Mouse (Mus musculus): ENCODE measurements around the gene Capn5. TPM values are rescaled to one million over a fixed set of nuclear protein-coding genes. Genes with fewer than 3 reads are reported as not detected.

Capn5 gene
- polyA plus RNA-seq, 1 experiment: 16.2 TPM

DNA sequence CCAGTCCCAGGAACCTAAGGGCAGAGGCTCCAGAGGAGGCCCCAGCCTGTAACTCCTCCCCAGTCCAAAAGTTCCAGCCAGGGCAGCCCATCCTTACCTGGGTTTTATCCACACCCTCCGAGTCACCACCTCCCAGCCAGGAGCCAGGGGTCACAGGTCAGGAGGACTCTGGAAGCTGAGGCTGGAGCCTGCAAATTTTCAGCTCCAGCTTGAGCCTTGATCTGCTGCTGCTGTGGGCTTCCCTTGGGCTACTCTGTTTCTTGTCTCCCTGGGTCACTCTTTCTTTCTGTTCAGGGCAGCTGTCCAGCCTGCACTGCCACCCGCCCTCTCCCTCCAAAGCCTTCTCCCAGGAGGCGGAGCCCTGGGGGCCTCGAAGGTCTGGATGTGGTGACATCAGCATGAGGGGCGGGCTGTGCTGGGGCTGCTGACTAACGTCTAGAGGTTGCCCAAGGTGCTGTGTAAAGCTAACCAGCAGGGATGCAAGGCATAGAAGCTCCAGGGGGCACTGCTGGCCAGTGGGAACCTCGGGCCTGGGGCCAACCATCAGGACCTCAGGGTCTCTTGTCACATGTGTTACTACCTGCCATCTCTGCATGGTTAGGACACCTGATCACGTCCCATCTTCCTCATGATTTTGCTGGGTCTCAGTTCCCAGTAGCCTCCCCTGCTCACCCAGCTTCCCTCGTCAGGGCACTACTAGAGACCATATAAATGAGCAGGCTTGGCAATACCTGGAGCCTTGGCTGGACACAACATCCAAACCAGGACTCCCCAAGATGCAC, 58.7 kb downstream of the Capn5 start, which contains the start of gene Myo7a:
Gene Myo7a (minus strand): TSS at position 346 of the 782 bp plus-strand sequence.
- 44% methylated on average over 9 of the region's 9 CpGs for WGBS
- DNase-seq (ENCODE audit: low read depth, low spot score): no peak

- WGBS: 16% methylated on average over 11 of the region's 11 CpGs
- DNase-seq (ENCODE audit: low read depth, low spot score): no peak
Measured at GRCm38 (mm10) chr7:98117012-98117660, 60.9 kb downstream of the Capn5 start.

DNA sequence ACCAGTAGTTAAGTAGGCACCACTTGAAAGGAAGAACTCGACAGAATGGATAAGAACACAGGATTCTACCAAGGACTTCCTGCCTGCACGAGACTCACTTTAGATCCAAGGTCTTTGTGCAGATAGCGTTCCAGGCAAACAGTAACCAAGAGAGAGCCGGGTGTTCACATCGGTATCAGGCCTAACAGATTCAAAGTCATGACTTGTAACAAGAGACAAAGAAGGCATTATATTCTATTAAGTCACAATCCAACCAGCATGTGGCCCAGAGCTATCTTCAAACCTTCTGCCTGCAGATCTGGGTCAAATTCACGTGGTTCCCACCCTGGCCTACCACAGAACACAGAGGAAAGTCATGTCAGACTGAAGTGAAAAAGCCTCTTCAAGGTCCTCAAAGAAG, 63.4 kb downstream of the Capn5 start:
- whole genome bisulfite sequencing: 66% methylated on average over 6 of the region's 6 CpGs
- no peak for DNase-seq (ENCODE audit: low read depth, low spot score)

- DNase-seq (ENCODE audit: low read depth, low spot score): no peak
- WGBS: 35% methylated on average over 25 of the region's 25 CpGs
Measured at GRCm38 (mm10) chr7:98111233-98111632, 66.8 kb downstream of the Capn5 start.

- 74% methylated on average over 4 of the region's 4 CpGs for WGBS
- no peak for DNase-seq (ENCODE audit: low read depth, low spot score)
Measured at GRCm38 (mm10) chr7:98109771-98110170, 68.3 kb downstream of the Capn5 start.

DNA sequence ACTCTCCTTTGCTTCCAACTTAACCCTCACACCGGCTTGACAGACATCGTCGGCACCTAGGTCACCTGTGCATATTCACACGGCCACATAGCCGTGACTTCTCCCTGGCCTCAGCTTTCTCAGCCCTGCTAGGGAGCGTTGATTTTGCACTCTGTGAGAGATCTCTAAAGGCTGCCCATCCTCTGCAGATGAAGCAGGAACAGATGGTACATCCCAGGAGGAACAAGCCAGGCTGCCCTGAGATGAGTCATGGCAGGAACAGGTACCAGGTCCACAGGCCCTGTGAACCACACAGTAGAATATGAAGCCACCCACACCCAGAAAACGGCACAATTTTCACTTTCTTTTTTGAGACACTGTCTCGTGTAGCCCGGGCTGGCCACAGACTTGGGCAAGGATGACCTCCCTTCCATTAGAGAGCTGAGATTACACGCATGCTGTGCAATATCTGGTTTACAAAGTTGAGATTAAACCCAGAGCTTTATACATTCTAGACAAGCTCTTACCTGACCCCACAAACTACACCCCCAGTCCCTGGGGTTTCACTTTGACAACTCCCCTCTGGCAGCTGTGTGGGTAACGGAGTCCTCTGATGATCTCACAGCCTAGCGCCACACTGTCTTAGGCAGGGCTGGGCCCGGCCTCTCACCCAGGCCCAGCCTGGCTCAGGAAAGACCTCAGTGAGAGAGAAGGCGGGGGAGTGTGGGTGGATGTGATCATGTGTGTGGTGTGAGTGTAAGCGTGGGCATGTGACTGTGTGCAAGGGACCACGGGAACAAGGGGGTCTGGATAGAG, 69.2 kb downstream of the Capn5 start:
- DNase-seq (ENCODE audit: low read depth, low spot score): no peak
- WGBS: 74% methylated on average over 16 of the region's 16 CpGs

DNA sequence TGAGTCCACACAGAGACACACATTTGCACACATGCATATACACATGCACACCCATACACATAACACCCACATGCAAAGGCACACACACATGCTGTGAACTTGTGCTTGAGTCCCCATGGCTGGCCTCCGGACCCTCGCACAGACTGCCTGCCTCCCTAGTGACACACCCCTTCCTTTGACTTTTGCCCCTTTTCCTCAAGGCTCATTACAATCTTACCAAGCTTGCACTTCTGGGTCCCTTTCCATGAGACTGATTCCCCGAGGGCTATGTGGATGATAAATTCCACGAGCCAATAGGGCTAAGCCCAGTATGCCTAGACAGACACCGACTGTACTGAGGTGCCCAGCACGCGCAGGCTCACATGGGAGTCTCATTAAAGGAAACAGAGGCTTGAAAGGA, 71.8 kb downstream of the Capn5 start:
- DNase-seq (ENCODE audit: low read depth, low spot score): no peak
- WGBS: 55% methylated on average over 7 of the region's 7 CpGs

- 42% methylated on average over 16 of the region's 16 CpGs for WGBS
- DNase-seq (ENCODE audit: low read depth, low spot score): no peak
Measured at GRCm38 (mm10) chr7:98104481-98105435, 73.3 kb downstream of the Capn5 start.

GRCm38 (mm10) chr7:98103942-98104292, 74.2 kb downstream of the Capn5 start:
- no peak for DNase-seq (ENCODE audit: low read depth, low spot score)
- 59% methylated on average over 5 of the region's 5 CpGs for WGBS

DNA sequence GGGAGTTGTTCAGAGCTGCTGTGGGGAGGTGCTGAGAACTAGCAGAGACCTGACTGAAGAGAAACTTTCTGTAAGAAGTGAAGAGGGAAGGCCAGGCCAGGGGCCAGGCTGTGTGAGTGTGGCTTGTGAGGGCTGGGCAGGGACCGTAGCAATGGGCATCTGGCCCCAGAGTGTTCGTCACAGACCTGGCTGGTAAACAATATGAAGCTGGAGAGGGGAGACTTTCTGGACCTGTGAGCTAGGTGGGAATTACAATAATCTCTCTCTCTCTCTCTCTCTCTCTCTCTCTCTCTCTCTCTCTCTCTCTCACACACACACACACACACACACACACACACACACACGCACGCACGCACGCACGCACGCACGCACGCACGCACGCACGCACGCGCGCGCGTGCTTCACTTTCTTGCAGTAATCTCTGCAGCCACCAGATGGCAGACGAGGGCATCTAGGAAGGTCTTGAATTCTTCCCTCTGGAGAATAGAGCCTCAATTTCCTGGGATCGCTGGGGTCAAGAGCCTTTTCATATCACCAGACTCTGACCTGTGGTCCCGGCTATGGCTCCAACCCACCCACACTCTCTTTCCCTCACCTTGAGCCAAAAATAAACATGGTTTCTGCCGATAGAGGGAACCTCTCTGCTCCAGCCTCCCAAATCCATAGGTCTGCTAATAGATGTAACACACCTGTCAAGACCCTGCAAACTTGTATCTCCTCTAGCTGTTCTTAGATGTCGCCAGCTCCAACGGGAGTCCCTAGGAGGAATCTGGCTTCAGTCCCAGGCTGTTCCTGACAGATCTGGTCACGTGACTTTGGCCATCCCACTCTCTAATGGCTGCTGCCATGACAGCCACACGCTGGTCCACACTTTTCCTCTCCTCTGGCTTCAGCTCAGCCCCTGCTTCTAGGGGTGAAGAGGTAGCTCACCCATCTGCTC, 74.8 kb downstream of the Capn5 start:
- DNase-seq (ENCODE audit: low read depth, low spot score): no peak

GRCm38 (mm10) chr7:98102488-98102887, 75.6 kb downstream of the Capn5 start:
- no peak for DNase-seq (ENCODE audit: low read depth, low spot score)
- 94% methylated on average over 11 of the region's 11 CpGs for WGBS

More for the DNA sequence above, 74.8 kb downstream of the Capn5 start:
- WGBS: 9% methylated on average over 26 of the region's 26 CpGs

GRCm38 (mm10) chr7:98097557-98097956, 80.5 kb downstream of the Capn5 start:
- DNase-seq (ENCODE audit: low read depth, low spot score): no peak
- 96% methylated on average over 8 of the region's 8 CpGs for WGBS

GRCm38 (mm10) chr7:98095852-98096251, 82.2 kb downstream of the Capn5 start:
- WGBS: 97% methylated on average over 4 of the region's 4 CpGs
- no peak for DNase-seq (ENCODE audit: low read depth, low spot score)

DNA sequence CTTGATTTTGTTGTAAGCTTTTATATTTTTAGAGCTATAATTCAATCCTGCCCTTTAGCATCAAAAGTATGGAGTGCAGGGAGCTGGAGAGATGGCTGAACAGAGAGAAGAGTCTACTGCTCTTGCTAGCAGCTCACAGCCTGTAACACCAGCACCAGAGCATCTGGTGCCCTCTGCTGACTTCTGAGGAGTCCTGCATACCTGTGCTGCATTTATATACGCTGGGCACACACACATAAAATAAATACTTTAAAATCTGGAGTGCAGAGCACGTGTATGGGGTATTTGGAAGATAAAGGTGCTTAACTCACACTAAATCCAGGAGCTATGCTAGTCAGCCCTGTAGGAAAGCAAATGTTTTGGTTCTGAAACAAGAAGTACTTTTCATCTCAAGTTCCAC, 91.7 kb downstream of the Capn5 start:
- no peak for DNase-seq (ENCODE audit: low read depth, low spot score)
- WGBS: 38% methylated on average over 2 of the region's 2 CpGs

DNA sequence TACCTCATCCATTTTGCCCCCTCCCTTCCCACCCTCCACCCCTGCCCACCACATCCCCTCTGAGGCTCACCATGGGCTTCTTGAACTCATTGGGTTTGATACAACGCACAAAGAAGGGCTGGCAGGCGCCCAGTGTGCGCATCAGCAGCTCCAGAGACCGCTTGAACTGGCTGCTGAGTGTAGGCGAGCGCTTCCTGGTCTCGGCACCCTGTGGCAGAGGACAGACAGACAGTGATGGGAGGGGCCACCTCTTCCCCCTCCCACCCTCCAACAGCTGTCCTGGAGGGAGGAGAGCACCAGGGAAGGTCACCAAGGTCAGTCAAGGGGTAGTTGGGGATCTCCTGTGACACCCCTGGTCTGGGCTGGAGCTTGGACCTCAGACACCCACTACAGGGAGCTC, 92.8 kb downstream of the Capn5 start:
- no peak for DNase-seq (ENCODE audit: low read depth, low spot score)
- 61% methylated on average over 7 of the region's 7 CpGs for WGBS

GRCm38 (mm10) chr7:98084541-98085293, 93.4 kb downstream of the Capn5 start:
- DNase-seq (ENCODE audit: low read depth, low spot score): no peak
- WGBS: 49% methylated on average over 12 of the region's 12 CpGs

GRCm38 (mm10) chr7:98082376-98082775, 95.7 kb downstream of the Capn5 start:
- no peak for DNase-seq (ENCODE audit: low read depth, low spot score)
- 45% methylated on average over 5 of the region's 5 CpGs for WGBS

- WGBS: 87% methylated on average over 11 of the region's 11 CpGs
- DNase-seq (ENCODE audit: low read depth, low spot score): no peak
Measured at GRCm38 (mm10) chr7:98077453-98077852, 100.6 kb downstream of the Capn5 start.

All from large intestine, adult 2 months (tissue).